Mouse (Mus musculus): ENCODE results near the gene Zfp202.

DNA sequence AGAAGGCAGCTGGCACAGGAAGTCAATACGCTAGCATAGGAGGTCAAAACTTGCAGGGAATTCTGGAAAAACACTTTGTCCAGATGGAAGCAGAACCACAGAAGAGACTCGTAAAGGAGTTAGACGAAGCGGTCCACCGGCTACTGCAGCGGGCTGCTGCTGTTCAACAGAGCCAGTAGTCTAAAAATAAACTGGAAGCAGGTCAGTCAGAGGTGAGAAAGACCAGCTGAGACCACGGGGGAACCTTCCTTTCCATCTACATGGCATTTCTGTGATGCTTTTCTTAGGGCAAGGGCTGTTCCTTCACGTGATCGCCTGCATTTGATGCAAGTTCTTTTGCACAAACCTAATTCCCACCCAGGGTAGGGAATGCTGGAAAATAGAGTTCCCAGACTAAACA lies 53.4 kb downstream of the Zfp202 start:
- TF ChIP-seq GATA1 (IDR thresholded peaks at IDR 0.05; ENCODE audit: borderline replicate concordance, low read length) (no peak), FLI1 (IDR thresholded peaks at IDR 0.05; ENCODE audit: low read length) (no peak)

All from megakaryocyte, embryonic 14.5 days (primary cell).